Mouse (Mus musculus): Measurements from ENCODE around the gene Nlrc3.

- TF ChIP-seq CTCF (conservative IDR thresholded peaks at IDR 0.05; ENCODE audit: insufficient read depth, insufficient read length, low read depth, low read length) (no peak), POLR2A (IDR thresholded peaks at IDR 0.05; ENCODE audit: low read depth, low read length) (no peak)
Observed at GRCm38 (mm10) chr16:3956369-3956768, 20.1 kb downstream of the Nlrc3 start.
